16 mouse cellular contexts compared by ENCODE assay signal in the genomic region with DNA sequence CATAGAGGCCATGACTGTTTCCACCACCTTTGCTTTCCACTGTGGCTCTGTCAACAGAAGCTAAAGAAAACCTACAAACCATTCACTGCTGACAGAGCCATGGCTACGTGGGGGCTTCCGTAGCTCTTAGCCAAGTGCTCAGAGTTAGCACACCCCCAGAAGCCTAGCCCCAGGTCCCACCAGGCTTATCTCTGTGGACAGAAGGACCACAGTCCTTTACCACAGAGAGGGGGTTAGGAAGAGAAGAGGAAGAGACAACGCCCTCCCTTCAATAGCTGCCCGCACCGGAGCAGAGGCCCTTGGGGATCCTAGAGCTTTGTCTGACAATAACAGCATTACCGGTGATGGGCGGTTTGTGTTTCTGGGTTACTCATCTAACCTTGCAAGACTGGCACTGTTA. TPM values are rescaled to one million over a fixed set of nuclear protein-coding genes. Genes with fewer than 3 reads are reported as not detected.
A peak's percentile ranks its signal among the peaks of the same experiment; 100 is the strongest.
DNase-seq lines count a peak whose midpoint lies in the region; ATAC-seq and TF ChIP-seq lines count a peak whose summit lies in the region.
"Had no signal": no experiment of that assay in that cellular context is flagged by ENCODE, and none has a peak within 500 bp of the region (broad histone marks: within the 10 kb centered on the region; RNA-seq: fewer than 3 reads in every experiment).

No protein-coding gene starts in this region.

- peak; percentile 68 to 77 for ATAC-seq in hematopoietic stem cell, adult 5-6 weeks (replicated peaks in 1 of 2; ENCODE audit: insufficient read depth in 1 of 2, low FRiP score in 2 of 2, low TSS enrichment in 1 of 2, low read depth in 1 of 2, poor library complexity in 2 of 2, severe bottlenecking in 2 of 2)
- peak; percentile 68 for ATAC-seq in megakaryocyte, adult 5-6 weeks (ENCODE audit: poor library complexity, severe bottlenecking)

- TF ChIP-seq RAD21 in MEL (IDR thresholded peaks at IDR 0.05; ENCODE audit: low read depth, low read length) = no peak

- intact Hi-C loops in heart, adult 2 months (cut with DNase I) = no loop called here
- intact Hi-C loops in heart, postnatal 36 days (cut with DNase I) = no loop called here

- no peaks in the 10 kb centered on the region for H3K27me3 ChIP-seq in heart, adult 2 months (ENCODE audit: control insufficient read depth, insufficient read depth, low read length)
- H3K27me3 ChIP-seq in MEL (ENCODE audit: control insufficient read depth in 1 of 2, insufficient read depth in 2 of 2, low read length in 2 of 2) = no peaks in the 10 kb centered on the region
- H3K27me3 ChIP-seq: limb, embryonic 12.5 days; neural tube, embryonic 15.5 days had no signal

- H3K4me1 ChIP-seq in heart, adult 2 months (ENCODE audit: control insufficient read depth, insufficient read depth, low read length) = peaks cover 27% of the 10 kb centered on the region
- H3K4me1 ChIP-seq in MEL (ENCODE audit: control insufficient read depth in 1 of 2, insufficient read depth in 2 of 2, low read length in 2 of 2) = peaks cover 14 to 47% of the 10 kb centered on the region in 2 experiments
- H3K4me1 ChIP-seq: limb, embryonic 12.5 days had no signal

- H3K4me3 ChIP-seq in heart, adult 2 months = no peak overlapping the region
- peak overlapping the region; percentile 17 to 18; a peak in 2 of 4 replicates for H3K4me3 ChIP-seq in MEL (ENCODE audit: control insufficient read depth in 1 of 2, insufficient read depth in 1 of 2, low read depth in 2 of 2, low read length in 2 of 2)
- H3K4me3 ChIP-seq: layer of hippocampus, adult 2 months; limb, embryonic 12.5 days; neural tube, embryonic 15.5 days had no signal

- peak in 1 of 2 experiments; percentile 56 for DNase-seq in heart, adult 2 months
- no peak for DNase-seq in heart, postnatal 36 days
- peak; percentile 94 for DNase-seq in MEL (ENCODE audit: low read depth, low spot score)
- DNase-seq in cerebellum, adult 11-12 months = no peak
- DNase-seq in MN1 (ENCODE audit: low spot score) = no peak
- no peak for DNase-seq in retina, embryonic 14.5 days (ENCODE audit: low spot score)
- DNase-seq: adrenal gland, postnatal 36 days; cerebellum, adult 9-10 months; thymus, postnatal 4 days had no signal

- H3K9ac ChIP-seq in heart, adult 2 months (ENCODE audit: low read depth, low read length) = no peak overlapping the region
- peak overlapping the region; percentile 46 for H3K9ac ChIP-seq in MEL (ENCODE audit: control insufficient read depth, low read depth, low read length, poor library complexity, severe bottlenecking)
- H3K9ac ChIP-seq: limb, embryonic 12.5 days; neural tube, embryonic 15.5 days had no signal

- TF ChIP-seq CTCF in heart, adult 2 months (IDR thresholded peaks at IDR 0.05) = no peak
- no peak for TF ChIP-seq CTCF in MEL (IDR thresholded peaks at IDR 0.05 in 2 of 3, conservative IDR thresholded peaks at IDR 0.05 in 1 of 3; ENCODE audit: control insufficient read depth in 1 of 3, insufficient read depth in 1 of 3, low read depth in 2 of 3, low read length in 3 of 3, poor library complexity in 1 of 3, severe bottlenecking in 1 of 3)

- no peaks in the 10 kb centered on the region for H3K79me2 ChIP-seq in heart, adult 2 months (replicated peaks; ENCODE audit: control insufficient read depth, insufficient read depth, low read length)
- H3K79me2 ChIP-seq in MEL (ENCODE audit: control insufficient read depth, insufficient read depth, low read length, poor library complexity) = no peaks in the 10 kb centered on the region

- no peaks in the 10 kb centered on the region for H3K9me3 ChIP-seq in MEL (replicated peaks; ENCODE audit: insufficient read depth, low read length)
- H3K9me3 ChIP-seq: limb, embryonic 12.5 days; neural tube, embryonic 15.5 days had no signal

- 57% methylated on average over 7 of the region's 7 CpGs for WGBS in heart, adult 2 months

- peaks cover 2% of the 10 kb centered on the region; the same call in 1 of the 2 replicates for H3K36me3 ChIP-seq in heart, adult 2 months (ENCODE audit: control insufficient read depth, insufficient read depth, low read length)
- peaks cover 0 to 22% of the 10 kb centered on the region in 2 experiments; a peak in 2 of 4 replicates for H3K36me3 ChIP-seq in MEL (ENCODE audit: control insufficient read depth in 1 of 2, insufficient read depth in 2 of 2, low read length in 2 of 2)
- H3K36me3 ChIP-seq: limb, embryonic 12.5 days had no signal

- peak overlapping the region; percentile 68 for H3K27ac ChIP-seq in heart, adult 2 months
- H3K27ac ChIP-seq in MEL (ENCODE audit: control insufficient read depth, low read depth, low read length) = peak overlapping the region; percentile 80
- H3K27ac ChIP-seq: limb, embryonic 12.5 days; neural tube, embryonic 15.5 days had no signal

- TF ChIP-seq EP300 in heart, adult 2 months (IDR thresholded peaks at IDR 0.05; ENCODE audit: insufficient read depth, low read depth, low read length) = no peak
- TF ChIP-seq EP300 in MEL (IDR thresholded peaks at IDR 0.05; ENCODE audit: low read depth in 1 of 2, low read length in 2 of 2) = peak; percentile 95 to 97

- no peak for TF ChIP-seq POLR2A in heart, adult 2 months (IDR thresholded peaks at IDR 0.05; ENCODE audit: insufficient read depth, low read depth, low read length)
- TF ChIP-seq POLR2A in MEL (IDR thresholded peaks at IDR 0.05; ENCODE audit: control insufficient read depth in 1 of 2, insufficient read depth in 1 of 2, low read depth in 1 of 2, low read length in 2 of 2, poor library complexity in 1 of 2) = peak in 1 of 2 experiments; percentile 26; a peak in 1 of 4 replicates

TF ChIP-seq in MEL, 35 proteins besides CTCF, POLR2A, EP300 and RAD21 (continues in another document):
- TF ChIP-seq POLR2AphosphoS5 (IDR thresholded peaks at IDR 0.05; ENCODE audit: borderline replicate concordance, low read depth, low read length) = no peak
- no peak for TF ChIP-seq ZC3H11A (IDR thresholded peaks at IDR 0.05; ENCODE audit: low read depth, low read length)
- TF ChIP-seq MYC (IDR thresholded peaks at IDR 0.05; ENCODE audit: low read depth, low read length) = peak; percentile 26; the same call in 1 of the 2 replicates
- no peak for TF ChIP-seq MEF2A (IDR thresholded peaks at IDR 0.05; ENCODE audit: extremely low read depth, insufficient replicate concordance, low read depth, low read length, poor library complexity, severe bottlenecking)
- no peak; the same call in 1 of the 2 replicates for TF ChIP-seq SMC3 (IDR thresholded peaks at IDR 0.05; ENCODE audit: low read depth, low read length)
- peak; percentile 93 for TF ChIP-seq GATA1 (IDR thresholded peaks at IDR 0.05; ENCODE audit: low read depth, low read length)
- no peak for TF ChIP-seq POLR2AphosphoS2 (IDR thresholded peaks at IDR 0.05; ENCODE audit: low read length)
- TF ChIP-seq CHD1 (IDR thresholded peaks at IDR 0.05; ENCODE audit: low read depth, low read length) = no peak
- no peak; the same call in 1 of the 2 replicates for TF ChIP-seq CHD2 (IDR thresholded peaks at IDR 0.05; ENCODE audit: low read length)
- TF ChIP-seq BHLHE40 (IDR thresholded peaks at IDR 0.05; ENCODE audit: borderline replicate concordance, low read depth, low read length) = peak; percentile 28; the same call in 1 of the 2 replicates
- TF ChIP-seq MAX (IDR thresholded peaks at IDR 0.05; ENCODE audit: low read length) = no peak; the same call in 1 of the 2 replicates
- no peak for TF ChIP-seq GABPA (IDR thresholded peaks at IDR 0.05; ENCODE audit: low read depth, low read length)
- no peak for TF ChIP-seq MXI1 (IDR thresholded peaks at IDR 0.05; ENCODE audit: low read depth, low read length)
- no peak for TF ChIP-seq TBP (IDR thresholded peaks at IDR 0.05; ENCODE audit: low read depth, low read length)
- no peak for TF ChIP-seq UBTF (IDR thresholded peaks at IDR 0.05; ENCODE audit: borderline replicate concordance, insufficient read depth, low read depth, low read length)
- 0 out of 2 replicates have a peak, but pooled peaks have one; percentile 89 for TF ChIP-seq MAZ (IDR thresholded peaks at IDR 0.05; ENCODE audit: low read depth, low read length)
- TF ChIP-seq NELFE (IDR thresholded peaks at IDR 0.05; ENCODE audit: low read depth, low read length) = no peak
- TF ChIP-seq TCF12 (IDR thresholded peaks at IDR 0.05; ENCODE audit: low read depth, low read length) = peak; percentile 90
- TF ChIP-seq ZKSCAN1 (IDR thresholded peaks at IDR 0.05; ENCODE audit: low read depth, low read length) = no peak
- TF ChIP-seq KAT2A (conservative IDR thresholded peaks at IDR 0.05; ENCODE audit: low read depth, low read length) = no peak
- TF ChIP-seq RCOR1 (IDR thresholded peaks at IDR 0.05; ENCODE audit: low read depth, low read length) = peak; percentile 85

RNA-seq across cellular contexts. Expression of a gene that starts 14.3 kb away (rescaled TPM):
- total RNA-seq in heart, adult 2 months (2021) = 1 to 10 TPM; 6.1 to 7.9 TPM
- polyA plus RNA-seq in heart, adult 2 months (2012; rRNA removed) = 13.8 and 18.1 TPM in 2 replicates
- total RNA-seq in heart, postnatal 36 days (2021) = 10 to 100 TPM in 1 of 2 experiments, 1 to 10 TPM in 1; 9.7 to 11.0 TPM
- 0.33 and 0.58 TPM in 2 replicates for total RNA-seq in MEL (2012; rRNA removed)
- polyA plus RNA-seq in MEL (2012; ENCODE audit: insufficient read depth in 1 of 2, insufficient read length in 2 of 2, low read depth in 1 of 2, low replicate concordance in 2 of 2, missing spikeins in 1 of 2) = 1 to 10 TPM in 1 of 2 experiments, not detected in 1; 3.0 TPM
- 87.2 and 89.3 TPM in 2 replicates for total RNA-seq in hematopoietic stem cell, adult 5-6 weeks (2017)
- 2.8 and 2.9 TPM in 2 replicates for total RNA-seq in megakaryocyte, adult 5-6 weeks (2015)
- total RNA-seq in megakaryocyte, adult 5-6 weeks (2017) = 0.15 and 4.8 TPM in 2 replicates

RNA-seq across cellular contexts. Expression of a gene that starts 34.3 kb away (rescaled TPM):
- total RNA-seq in heart, adult 2 months (2021) = 10 to 100 TPM; 42.7 to 46.1 TPM
- polyA plus RNA-seq in heart, adult 2 months (2012; rRNA removed) = 21.8 and 30.6 TPM in 2 replicates
- total RNA-seq in heart, postnatal 36 days (2021) = 10 to 100 TPM; 45.9 to 46.8 TPM
- 328 and 344 TPM in 2 replicates for total RNA-seq in MEL (2012; rRNA removed)
- polyA plus RNA-seq in MEL (2012; ENCODE audit: insufficient read depth in 1 of 2, insufficient read length in 2 of 2, low read depth in 1 of 2, low replicate concordance in 2 of 2, missing spikeins in 1 of 2) = 1,000 to 10,000 TPM in 1 of 2 experiments, 100 to 1,000 TPM in 1; 602 to 3,394 TPM
- total RNA-seq in hematopoietic stem cell, adult 5-6 weeks (2017) = 145 and 148 TPM in 2 replicates
- 62.4 and 71.7 TPM in 2 replicates for total RNA-seq in megakaryocyte, adult 5-6 weeks (2015)
- total RNA-seq in megakaryocyte, adult 5-6 weeks (2017) = 35.4 and 36.0 TPM in 2 replicates

RNA-seq across cellular contexts. Expression of a gene that starts 40.1 kb away (rescaled TPM):
- total RNA-seq in heart, adult 2 months (2021) = not detected
- polyA plus RNA-seq in heart, adult 2 months (2012; rRNA removed) = 0.20 TPM in 1 of 2 replicates, not detected in the other
- not detected for total RNA-seq in heart, postnatal 36 days (2021)
- not detected in 2 replicates for total RNA-seq in MEL (2012; rRNA removed)
- under 1 TPM in 1 of 2 experiments, not detected in 1; 0.04 TPM for polyA plus RNA-seq in MEL (2012; ENCODE audit: insufficient read depth in 1 of 2, insufficient read length in 2 of 2, low read depth in 1 of 2, low replicate concordance in 2 of 2, missing spikeins in 1 of 2)
- not detected in 2 replicates for total RNA-seq in hematopoietic stem cell, adult 5-6 weeks (2017)
- total RNA-seq in megakaryocyte, adult 5-6 weeks (2015) = not detected in 2 replicates
- total RNA-seq in megakaryocyte, adult 5-6 weeks (2017) = not detected in 2 replicates
- total RNA-seq: layer of hippocampus, adult 2 months had no signal
- polyA plus RNA-seq: C2C12; midbrain, embryonic 11.5 days; neural tube, embryonic 15.5 days had no signal
